ENCODE assay signal across 7 mouse cellular contexts in the genomic region with DNA sequence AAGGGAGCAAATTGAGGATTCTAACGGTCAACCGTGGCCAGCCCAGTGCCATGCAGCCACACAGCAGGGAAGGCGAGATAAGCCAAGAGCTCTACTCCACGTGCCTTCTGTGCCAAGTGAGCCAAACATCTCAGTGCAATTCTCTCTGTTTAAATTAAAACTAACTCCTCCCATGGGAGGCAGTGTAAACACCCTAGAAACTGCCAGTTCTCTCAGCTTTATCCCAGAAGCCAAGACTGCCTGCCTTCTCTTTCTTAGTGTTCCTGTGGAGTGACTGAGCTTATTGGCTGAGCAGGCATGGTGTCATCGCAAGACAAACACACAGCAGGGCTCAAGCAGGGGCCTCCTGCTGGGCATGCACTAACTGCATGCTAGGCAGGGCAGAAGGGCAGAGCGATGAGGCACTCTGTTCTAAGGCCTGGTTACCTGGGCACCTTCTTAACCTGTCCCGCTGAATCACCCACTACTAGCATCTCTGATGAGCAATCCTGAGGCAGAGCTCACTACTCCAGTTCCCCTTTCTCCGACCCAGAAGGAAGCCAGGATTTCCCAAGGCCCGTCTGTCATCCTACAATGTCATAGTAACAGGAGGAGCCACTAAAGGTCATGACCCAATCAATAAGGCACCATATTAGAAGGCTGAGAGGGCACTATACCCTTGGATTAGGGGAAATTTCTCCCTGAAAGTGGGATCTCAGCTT. TPM values are rescaled to one million over a fixed set of nuclear protein-coding genes. Genes with fewer than 3 reads are reported as not detected.
DNase-seq lines count a peak whose midpoint lies in the region; ATAC-seq and TF ChIP-seq lines count a peak whose summit lies in the region.

No protein-coding gene starts in this region.

- peak overlapping the region; percentile 53; the same call in 1 of the 2 replicates for H3K9ac ChIP-seq in liver, embryonic 13.5 days
- H3K9ac ChIP-seq in midbrain, postnatal 0 days (replicated peaks; ENCODE audit: low read length, poor library complexity, severe bottlenecking) = 0 out of 2 replicates have a peak overlapping the region, but pooled peaks have one; percentile 3

- peak overlapping the region; percentile 65 for H3K27ac ChIP-seq in liver, embryonic 13.5 days
- no peak overlapping the region for H3K27ac ChIP-seq in midbrain, postnatal 0 days (ENCODE audit: low read depth, low read length)

- 34% methylated on average over 9 of the region's 9 CpGs for WGBS in liver, embryonic 13.5 days (ENCODE audit: insufficient replicate concordance)
- WGBS in midbrain, postnatal 0 days = 26% methylated on average over 9 of the region's 9 CpGs

- ATAC-seq in liver, embryonic 13.5 days (ENCODE audit: low read depth) = no peak
- no peak for ATAC-seq in midbrain, postnatal 0 days (ENCODE audit: low FRiP score)

- peaks cover 84% of the 10 kb centered on the region for H3K4me1 ChIP-seq in erythroblast, embryonic 14.5 days (ENCODE audit: control insufficient read depth)
- H3K4me1 ChIP-seq in liver, embryonic 13.5 days (replicated peaks) = peaks cover 72% of the 10 kb centered on the region
- H3K4me1 ChIP-seq in midbrain, postnatal 0 days (ENCODE audit: insufficient read depth, low read length) = peaks cover 16% of the 10 kb centered on the region; the same call in 1 of the 2 replicates

- peaks cover 60% of the 10 kb centered on the region for H3K36me3 ChIP-seq in erythroblast, embryonic 14.5 days (ENCODE audit: control insufficient read depth)
- peaks cover 44% of the 10 kb centered on the region for H3K36me3 ChIP-seq in liver, embryonic 13.5 days
- peaks cover 36% of the 10 kb centered on the region for H3K36me3 ChIP-seq in midbrain, postnatal 0 days (ENCODE audit: insufficient read depth, low read length)

- H3K27me3 ChIP-seq in erythroblast, embryonic 14.5 days (ENCODE audit: control insufficient read depth) = no peaks in the 10 kb centered on the region
- H3K27me3 ChIP-seq in liver, embryonic 13.5 days = no peaks in the 10 kb centered on the region
- H3K27me3 ChIP-seq in midbrain, postnatal 0 days (ENCODE audit: insufficient read depth, low read length) = no peaks in the 10 kb centered on the region

- DNase-seq in spleen, postnatal 36 days (ENCODE audit: low spot score in 2 of 2) = peak; percentile 39 to 63
- DNase-seq in spleen, adult 18-20 months = no peak
- no peak for DNase-seq in liver, embryonic 13.5 days
- DNase-seq in midbrain, postnatal 0 days (ENCODE audit: low spot score) = peak; percentile 79
- DNase-seq in thymus, postnatal 0 days (ENCODE audit: low spot score) = no peak
- DNase-seq in Muller cell, postnatal 12 days (ENCODE audit: inconsistent ontology term) = no peak

- H3K4me3 ChIP-seq in erythroblast, embryonic 14.5 days (replicated peaks) = peak overlapping the region; percentile 31
- no peak overlapping the region; the same call in 1 of the 2 replicates for H3K4me3 ChIP-seq in liver, embryonic 13.5 days (replicated peaks)
- H3K4me3 ChIP-seq in midbrain, postnatal 0 days (ENCODE audit: low read depth, low read length) = no peak overlapping the region

- TF ChIP-seq CTCF in midbrain, postnatal 0 days (IDR thresholded peaks at IDR 0.05) = no peak

- H3K9me3 ChIP-seq in erythroblast, embryonic 14.5 days (ENCODE audit: control insufficient read depth, low read length) = peaks cover 2% of the 10 kb centered on the region; the same call in 1 of the 2 replicates
- no peaks in the 10 kb centered on the region for H3K9me3 ChIP-seq in liver, embryonic 13.5 days (replicated peaks)
- H3K9me3 ChIP-seq in midbrain, postnatal 0 days (ENCODE audit: low read length) = no peaks in the 10 kb centered on the region

- peak overlapping the region; percentile 88 for H3K4me2 ChIP-seq in liver, embryonic 13.5 days
- H3K4me2 ChIP-seq in midbrain, postnatal 0 days (ENCODE audit: low read depth, low read length, poor library complexity, severe bottlenecking) = no peak overlapping the region

RNA-seq across cellular contexts. Expression of a gene that starts 2.8 kb away (rescaled TPM):
- 1.1 and 1.2 TPM in 2 replicates for polyA plus RNA-seq in erythroblast, embryonic 14.5 days (2012)
- polyA plus RNA-seq in liver, embryonic 13.5 days (2015; fragmentation: Nextera tagmentation; extraction: Ambion mirVana) = 10.4 and 13.2 TPM in 2 replicates
- 62.5 and 63.8 TPM in 2 replicates for total RNA-seq in midbrain, postnatal 0 days (2014; rRNA removed)
- 35.9 and 38.7 TPM in 2 replicates for polyA plus RNA-seq in midbrain, postnatal 0 days (2015; fragmentation: Nextera tagmentation; extraction: Ambion mirVana)
- 9.6 and 12.3 TPM in 2 replicates for polyA plus RNA-seq in thymus, postnatal 0 days (2015; fragmentation: Nextera tagmentation; extraction: Ambion mirVana)

RNA-seq across cellular contexts. Expression of a gene that starts 12.0 kb away (rescaled TPM):
- polyA plus RNA-seq in erythroblast, embryonic 14.5 days (2012) = 40.0 and 42.2 TPM in 2 replicates
- polyA plus RNA-seq in liver, embryonic 13.5 days (2015; fragmentation: Nextera tagmentation; extraction: Ambion mirVana) = 97.1 and 105 TPM in 2 replicates
- 20.6 and 25.4 TPM in 2 replicates for total RNA-seq in midbrain, postnatal 0 days (2014; rRNA removed)
- polyA plus RNA-seq in midbrain, postnatal 0 days (2015; fragmentation: Nextera tagmentation; extraction: Ambion mirVana) = 25.2 and 25.6 TPM in 2 replicates
- 144 and 151 TPM in 2 replicates for polyA plus RNA-seq in thymus, postnatal 0 days (2015; fragmentation: Nextera tagmentation; extraction: Ambion mirVana)

RNA-seq across cellular contexts. Expression of a gene that starts 37.9 kb away (rescaled TPM):
- polyA plus RNA-seq in erythroblast, embryonic 14.5 days (2012) = not detected in 2 replicates
- polyA plus RNA-seq in liver, embryonic 13.5 days (2015; fragmentation: Nextera tagmentation; extraction: Ambion mirVana) = not detected in 2 replicates
- not detected in 2 replicates for total RNA-seq in midbrain, postnatal 0 days (2014; rRNA removed)
- polyA plus RNA-seq in midbrain, postnatal 0 days (2015; fragmentation: Nextera tagmentation; extraction: Ambion mirVana) = not detected in 2 replicates
- 0.80 and 1.2 TPM in 2 replicates for polyA plus RNA-seq in thymus, postnatal 0 days (2015; fragmentation: Nextera tagmentation; extraction: Ambion mirVana)

RNA-seq across cellular contexts. Expression of a gene that starts 38.8 kb away (rescaled TPM):
- 0.11 and 0.12 TPM in 2 replicates for polyA plus RNA-seq in erythroblast, embryonic 14.5 days (2012)
- polyA plus RNA-seq in liver, embryonic 13.5 days (2015; fragmentation: Nextera tagmentation; extraction: Ambion mirVana) = 13.8 and 15.8 TPM in 2 replicates
- total RNA-seq in midbrain, postnatal 0 days (2014; rRNA removed) = 52.6 and 62.0 TPM in 2 replicates
- polyA plus RNA-seq in midbrain, postnatal 0 days (2015; fragmentation: Nextera tagmentation; extraction: Ambion mirVana) = 42.1 and 44.2 TPM in 2 replicates
- 14.6 and 15.1 TPM in 2 replicates for polyA plus RNA-seq in thymus, postnatal 0 days (2015; fragmentation: Nextera tagmentation; extraction: Ambion mirVana)

RNA-seq across cellular contexts. Expression of a gene that starts 43.7 kb away (rescaled TPM):
- polyA plus RNA-seq in erythroblast, embryonic 14.5 days (2012) = not detected in 2 replicates
- polyA plus RNA-seq in liver, embryonic 13.5 days (2015; fragmentation: Nextera tagmentation; extraction: Ambion mirVana) = not detected in 2 replicates
- not detected in 2 replicates for total RNA-seq in midbrain, postnatal 0 days (2014; rRNA removed)
- polyA plus RNA-seq in midbrain, postnatal 0 days (2015; fragmentation: Nextera tagmentation; extraction: Ambion mirVana) = 0.51 TPM in 1 of 2 replicates, not detected in the other
- polyA plus RNA-seq in thymus, postnatal 0 days (2015; fragmentation: Nextera tagmentation; extraction: Ambion mirVana) = 0.83 and 1.1 TPM in 2 replicates

Comparison
In these comparisons a context has a peak if more than half of its experiments do, and no peak if none do; other contexts are left out.
1. DNase-seq: peak in spleen, postnatal 36 days (2 of 2) and midbrain, postnatal 0 days (single experiment); none in spleen, adult 18-20 months (0 of 2), liver, embryonic 13.5 days (single experiment), thymus, postnatal 0 days (single experiment) and Muller cell, postnatal 12 days (single experiment).